Mouse (Mus musculus) erythroblast, embryonic 14.5 days (primary cell): Measurements from ENCODE around the gene Rbm28. TPM values are rescaled to one million over a fixed set of nuclear protein-coding genes. Genes with fewer than 3 reads are reported as not detected.

Experiments
- H3K27me3 ChIP-seq: 2 replicates; pipeline ENCODE4 v1.6.1; 2012; ENCODE audit warnings: inconsistent platforms; ENCODE audit not compliant: control insufficient read depth
- H3K36me3 ChIP-seq: 2 replicates; pipeline ENCODE4 v1.6.1; 2012; ENCODE audit warnings: mild to moderate bottlenecking, inconsistent platforms; ENCODE audit not compliant: control insufficient read depth
- H3K4me1 ChIP-seq: 2 replicates; pipeline ENCODE4 v1.6.1; 2012; ENCODE audit warnings: inconsistent platforms; ENCODE audit not compliant: control insufficient read depth
- H3K4me3 ChIP-seq: replicated peaks from 2 replicates; pipeline ENCODE3; 2012; ENCODE audit warnings: moderate library complexity, mild to moderate bottlenecking, inconsistent platforms
- H3K9me3 ChIP-seq: 2 replicates; pipeline ENCODE4 v1.6.1; 2012; ENCODE audit warnings: low read length, inconsistent platforms, mixed read lengths; ENCODE audit not compliant: control insufficient read depth
- GATA1 ChIP-seq: IDR thresholded peaks from 2 replicates; pipeline ENCODE4 v1.6.1; 2012; ENCODE audit warnings: low read length, inconsistent platforms, mixed read lengths
- TAL1 ChIP-seq: IDR thresholded peaks from 3 replicates; pipeline ENCODE4 v1.6.1; 2012; ENCODE audit warnings: low read length, inconsistent platforms, mixed read lengths
- polyA plus RNA-seq: library from polyadenylated mRNA; stranded (reverse); fragments of >175 nt; gene quantifications from 2 replicates; pipeline ENCODE4 v1.2.3, GENCODE M21; 2012

Gene Rbm28
- polyA plus RNA-seq, 1 experiment = 0.55 TPM

- H3K9me3 ChIP-seq = no peaks in the 10 kb centered on the region
- H3K27me3 ChIP-seq = peaks cover under 1% of the 10 kb centered on the region; the same call in 1 of the 2 replicates
- H3K36me3 ChIP-seq = no peaks in the 10 kb centered on the region; the same call in none of the 2 replicates
- H3K4me3 ChIP-seq = no peak overlapping the region
- H3K4me1 ChIP-seq = no peaks in the 10 kb centered on the region; the same call in 1 of the 2 replicates
- TF ChIP-seq GATA1 (no peak), TAL1 (no peak)
Observed at GRCm38 (mm10) chr6:29206006-29206405, 41.2 kb upstream of the Rbm28 start.

GRCm38 (mm10) chr6:29204932-29205614 is 40.3 kb upstream of the Rbm28 start:
- H3K9me3 ChIP-seq = no peaks in the 10 kb centered on the region

DNA sequence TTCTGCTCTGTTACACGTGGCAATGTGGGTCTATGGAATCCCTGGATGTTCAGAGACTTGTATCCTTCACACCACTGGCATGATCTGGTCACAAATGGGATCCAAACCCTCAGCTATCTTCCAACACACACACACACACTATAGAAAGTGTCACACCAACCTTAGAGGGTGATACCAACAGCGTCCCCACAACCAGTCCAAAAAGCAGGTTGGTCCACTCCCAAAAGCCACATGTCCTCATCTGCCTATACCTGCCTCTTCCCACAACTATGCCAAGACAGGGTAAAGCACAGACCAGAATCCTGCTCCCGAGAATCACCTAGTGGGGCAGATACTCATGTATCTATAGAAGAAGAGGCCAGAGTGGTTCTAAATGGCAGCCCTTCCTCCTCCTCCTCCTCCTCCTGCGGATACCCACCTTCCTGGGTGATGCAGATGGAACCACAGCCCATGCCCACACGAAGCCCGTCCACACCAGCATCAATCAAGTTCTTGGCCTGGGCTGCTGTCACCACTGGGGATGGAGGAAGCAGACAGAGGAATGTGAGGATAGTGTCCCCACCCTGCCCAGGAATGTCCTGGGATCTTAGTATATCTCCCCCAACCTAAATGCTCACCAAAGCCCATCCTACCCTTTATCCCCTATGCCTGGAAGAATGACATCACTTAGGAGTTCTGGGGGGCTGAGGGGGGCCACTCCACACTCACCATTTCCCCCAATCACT is 39.2 kb upstream of the Rbm28 start:
- peaks cover 1% of the 10 kb centered on the region for H3K27me3 ChIP-seq
- H3K36me3 ChIP-seq = no peaks in the 10 kb centered on the region; the same call in none of the 2 replicates
- no peak overlapping the region for H3K4me3 ChIP-seq
- H3K9me3 ChIP-seq = no peaks in the 10 kb centered on the region
- TF ChIP-seq GATA1 (no peak), TAL1 (no peak)
- peaks cover 3% of the 10 kb centered on the region for H3K4me1 ChIP-seq

More at GRCm38 (mm10) chr6:29204932-29205614, 40.3 kb upstream of the Rbm28 start:
- no peak for TF ChIP-seq GATA1
- no peak for TF ChIP-seq TAL1
- Histone ChIP-seq H3K4me1 (no peaks in the 10 kb centered on the region), H3K36me3 (no peaks in the 10 kb centered on the region; the same call in none of the 2 replicates), H3K4me3 (no peak overlapping the region), H3K27me3 (no peaks in the 10 kb centered on the region)

- TF ChIP-seq TAL1 (no peak), GATA1 (no peak)
- Histone ChIP-seq H3K4me3 (no peak overlapping the region), H3K9me3 (no peaks in the 10 kb centered on the region), H3K27me3 (peaks cover 9% of the 10 kb centered on the region), H3K36me3 (no peaks in the 10 kb centered on the region; the same call in none of the 2 replicates), H3K4me1 (peaks cover 8% of the 10 kb centered on the region)
Observed at GRCm38 (mm10) chr6:29203096-29203495, 38.3 kb upstream of the Rbm28 start.

DNA sequence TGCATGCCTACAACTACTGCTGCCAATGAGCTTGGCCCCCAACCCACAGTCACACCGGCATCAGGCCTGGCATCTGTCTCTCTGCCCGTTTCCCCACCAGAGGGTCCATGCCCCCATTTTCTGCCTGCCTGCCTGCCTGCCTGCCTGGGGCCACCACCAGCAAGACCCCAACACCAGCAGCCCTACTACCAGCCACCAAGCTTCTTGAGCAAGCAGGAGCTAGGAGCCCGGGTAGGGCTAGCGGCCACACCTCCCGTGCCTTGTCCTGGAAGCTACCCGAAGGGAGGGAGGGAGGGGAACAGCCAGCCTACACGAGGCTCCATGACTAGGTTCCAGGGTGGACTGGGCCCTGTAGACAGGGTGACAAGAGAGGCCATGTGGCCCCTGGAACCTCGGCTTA is 37.2 kb upstream of the Rbm28 start:
- Histone ChIP-seq H3K9me3 (no peaks in the 10 kb centered on the region), H3K4me3 (no peak overlapping the region), H3K4me1 (peaks cover 8% of the 10 kb centered on the region), H3K36me3 (no peaks in the 10 kb centered on the region; the same call in none of the 2 replicates), H3K27me3 (peaks cover 18% of the 10 kb centered on the region)
- no peak for TF ChIP-seq GATA1
- TF ChIP-seq TAL1 = no peak

- no peak overlapping the region for H3K4me3 ChIP-seq
- TF ChIP-seq GATA1 = no peak
- no peak for TF ChIP-seq TAL1
- no peaks in the 10 kb centered on the region for H3K9me3 ChIP-seq
- H3K4me1 ChIP-seq = peaks cover 8% of the 10 kb centered on the region
- no peaks in the 10 kb centered on the region; the same call in none of the 2 replicates for H3K36me3 ChIP-seq
- H3K27me3 ChIP-seq = peaks cover 23% of the 10 kb centered on the region
Observed at GRCm38 (mm10) chr6:29201341-29201740, 36.5 kb upstream of the Rbm28 start.

GRCm38 (mm10) chr6:29200496-29200895 is 35.7 kb upstream of the Rbm28 start:
- peaks cover 29% of the 10 kb centered on the region for H3K27me3 ChIP-seq
- H3K4me3 ChIP-seq = no peak overlapping the region
- H3K36me3 ChIP-seq = no peaks in the 10 kb centered on the region; the same call in 1 of the 2 replicates
- H3K9me3 ChIP-seq = no peaks in the 10 kb centered on the region
- TF ChIP-seq TAL1 (no peak), GATA1 (no peak)
- peaks cover 8% of the 10 kb centered on the region for H3K4me1 ChIP-seq

DNA sequence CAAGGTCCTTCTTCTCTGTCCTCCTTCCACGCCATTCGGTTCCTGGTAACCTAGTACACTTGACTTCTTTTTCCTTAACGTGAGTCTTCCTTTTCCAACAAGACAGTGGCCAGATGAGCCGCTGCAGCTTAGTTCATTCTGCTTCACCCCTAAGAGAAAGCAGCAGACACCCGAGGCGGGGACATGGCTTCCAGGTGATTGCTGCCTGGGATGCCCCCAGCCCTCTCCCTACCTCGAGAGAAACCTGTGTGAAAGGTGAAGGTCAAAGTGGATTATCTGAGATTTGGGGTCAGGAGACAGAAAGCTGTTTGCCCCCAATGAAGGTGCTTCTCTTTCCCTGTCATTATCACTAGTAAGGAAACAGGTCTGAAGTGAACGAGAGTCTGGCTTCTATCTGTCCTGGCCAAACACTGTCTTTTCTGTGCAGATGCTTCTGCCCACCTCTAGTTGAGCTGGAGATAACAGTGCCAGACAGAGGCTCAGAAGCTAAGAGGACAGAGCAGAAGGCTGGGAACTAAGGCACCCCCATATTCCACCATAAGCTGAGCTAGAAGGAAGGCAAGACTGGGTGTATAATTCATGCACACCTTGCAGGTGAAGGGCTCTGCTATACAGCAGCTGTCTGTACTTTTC is 34.5 kb upstream of the Rbm28 start:
- H3K4me3 ChIP-seq = no peak overlapping the region
- no peaks in the 10 kb centered on the region for H3K9me3 ChIP-seq
- no peaks in the 10 kb centered on the region; the same call in 1 of the 2 replicates for H3K36me3 ChIP-seq
- peaks cover 31% of the 10 kb centered on the region for H3K27me3 ChIP-seq
- TF ChIP-seq TAL1 = no peak
- TF ChIP-seq GATA1 = no peak
- H3K4me1 ChIP-seq = peaks cover 8% of the 10 kb centered on the region
